Mouse (Mus musculus): Measurements from ENCODE around the gene Bmper.

The Bmper gene

GRCm38 (mm10) chr9:23295569-23295968 lies 72.7 kb downstream of the Bmper start:
- no peak for ATAC-seq (ENCODE audit: insufficient number of reproducible peaks, low FRiP score, low TSS enrichment)

DNA sequence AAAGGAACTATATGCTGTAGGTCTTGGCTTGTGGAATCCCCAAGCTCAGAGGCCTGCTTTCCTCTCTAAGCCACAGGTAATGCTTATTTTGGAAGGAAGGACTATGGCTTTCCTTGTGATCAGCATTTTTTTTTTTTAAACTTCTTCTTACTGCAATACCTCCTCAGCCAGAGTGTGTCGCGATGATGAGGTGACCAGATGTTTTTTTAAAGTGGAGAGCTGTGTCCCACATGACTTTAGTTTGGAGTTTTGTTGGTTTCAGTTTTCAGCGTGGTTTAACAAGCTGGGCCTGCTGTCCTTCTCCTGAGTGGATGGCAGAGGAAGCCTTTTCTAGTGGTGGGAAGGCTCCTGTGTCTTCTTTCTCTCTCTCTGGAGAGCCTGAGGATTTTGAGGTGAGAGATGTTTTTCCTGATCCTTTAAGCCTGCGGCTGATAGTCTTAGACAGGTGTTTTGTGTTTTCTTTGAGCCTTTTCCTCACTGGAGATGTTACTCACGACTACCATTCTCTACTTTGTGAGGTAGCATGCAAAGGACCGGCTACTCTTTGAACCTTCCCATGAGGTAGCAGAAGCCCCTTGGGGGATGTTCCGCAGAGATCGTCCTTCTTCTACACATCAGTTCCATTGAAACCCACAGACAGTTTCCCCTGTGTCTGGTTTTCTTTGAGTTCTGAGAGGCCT lies 74.8 kb downstream of the Bmper start:
- no peak for ATAC-seq (ENCODE audit: insufficient number of reproducible peaks, low FRiP score, low TSS enrichment)

GRCm38 (mm10) chr9:23300376-23300775 lies 77.5 kb downstream of the Bmper start:
- ATAC-seq (ENCODE audit: insufficient number of reproducible peaks, low FRiP score, low TSS enrichment) = peak; percentile 73

GRCm38 (mm10) chr9:23305681-23306080 lies 82.8 kb downstream of the Bmper start:
- ATAC-seq (ENCODE audit: insufficient number of reproducible peaks, low FRiP score, low TSS enrichment) = no peak

GRCm38 (mm10) chr9:23306226-23306625 lies 83.3 kb downstream of the Bmper start:
- ATAC-seq (ENCODE audit: insufficient number of reproducible peaks, low FRiP score, low TSS enrichment) = no peak

DNA sequence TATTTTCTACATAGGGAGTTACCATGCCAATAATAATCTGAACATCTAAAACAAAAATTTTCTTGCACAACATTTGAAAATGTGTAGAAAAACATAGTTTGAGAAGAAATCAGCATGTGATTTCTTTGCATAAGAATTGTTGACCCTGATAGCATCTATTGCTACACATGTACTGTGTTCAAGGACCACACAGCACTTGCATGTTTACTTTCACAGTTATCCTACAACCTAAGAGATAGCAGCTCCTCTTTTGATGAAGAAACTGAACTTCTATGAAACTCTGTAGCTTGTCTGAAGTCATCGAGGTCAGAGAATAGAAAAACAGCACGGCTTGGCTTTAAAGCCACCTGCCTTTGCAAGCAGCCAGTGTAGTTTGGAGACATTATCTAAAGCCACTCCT lies 85.0 kb downstream of the Bmper start:
- no peak for ATAC-seq (ENCODE audit: insufficient number of reproducible peaks, low FRiP score, low TSS enrichment)

- no peak for ATAC-seq (ENCODE audit: insufficient number of reproducible peaks, low FRiP score, low TSS enrichment)
Measured at GRCm38 (mm10) chr9:23310953-23311352, 88.1 kb downstream of the Bmper start.

- no peak for ATAC-seq (ENCODE audit: insufficient number of reproducible peaks, low FRiP score, low TSS enrichment)
Measured at GRCm38 (mm10) chr9:23311956-23312355, 89.1 kb downstream of the Bmper start.

DNA sequence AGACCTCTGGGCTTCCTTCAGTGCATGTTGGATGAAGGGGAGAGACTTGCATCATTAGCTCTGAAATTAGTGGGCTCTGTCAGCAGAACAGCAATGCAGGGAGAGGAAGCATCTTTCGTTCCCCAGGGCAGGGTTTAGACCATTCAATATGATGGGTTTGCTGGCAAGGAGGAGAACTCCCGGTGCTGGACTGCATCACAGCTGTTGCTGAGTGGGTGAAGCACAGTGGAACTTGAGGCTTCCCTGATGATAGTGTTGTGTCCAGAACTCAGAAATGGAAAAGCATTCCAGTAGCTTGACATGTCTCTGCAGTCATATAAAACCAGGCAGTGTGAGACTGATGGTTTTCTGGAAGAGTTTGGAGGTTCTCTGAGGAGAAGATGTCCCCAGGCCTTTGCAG lies 90.0 kb downstream of the Bmper start:
- no peak for ATAC-seq (ENCODE audit: insufficient number of reproducible peaks, low FRiP score, low TSS enrichment)

DNA sequence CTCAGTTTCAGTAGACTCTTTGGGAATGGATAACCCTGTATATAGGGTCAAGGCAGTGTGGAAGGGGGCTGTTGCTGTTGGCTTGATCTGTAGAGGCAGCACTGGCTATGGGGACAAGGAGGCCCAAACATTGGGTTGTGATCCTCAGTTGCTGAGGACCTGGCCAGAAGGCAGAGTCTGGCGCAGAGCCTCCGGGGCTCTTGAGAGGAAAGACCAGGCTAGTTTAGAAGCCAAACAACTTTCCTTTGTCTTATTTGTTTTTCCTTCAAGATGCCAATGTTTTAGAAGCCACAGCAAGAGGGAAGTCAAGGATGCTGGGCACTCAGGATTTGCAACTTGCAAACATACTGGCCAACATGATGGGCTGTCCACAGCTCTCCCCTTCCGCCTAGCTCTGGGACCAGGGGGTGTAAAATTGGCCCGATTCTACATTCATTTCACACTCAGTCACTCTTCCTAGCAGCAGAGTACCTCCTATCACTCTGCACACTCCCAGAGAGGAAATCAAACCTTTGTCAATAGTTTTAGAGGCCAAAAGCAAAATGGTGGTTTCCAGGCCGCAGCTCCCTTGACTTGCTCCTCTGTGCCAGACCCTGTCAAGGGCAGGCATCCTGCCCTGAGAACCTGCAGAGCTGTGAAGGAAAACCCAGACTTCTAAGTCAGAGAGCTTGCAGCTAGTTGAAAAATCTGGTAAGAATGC lies 92.9 kb downstream of the Bmper start:
- ATAC-seq (ENCODE audit: insufficient number of reproducible peaks, low FRiP score, low TSS enrichment) = no peak

DNA sequence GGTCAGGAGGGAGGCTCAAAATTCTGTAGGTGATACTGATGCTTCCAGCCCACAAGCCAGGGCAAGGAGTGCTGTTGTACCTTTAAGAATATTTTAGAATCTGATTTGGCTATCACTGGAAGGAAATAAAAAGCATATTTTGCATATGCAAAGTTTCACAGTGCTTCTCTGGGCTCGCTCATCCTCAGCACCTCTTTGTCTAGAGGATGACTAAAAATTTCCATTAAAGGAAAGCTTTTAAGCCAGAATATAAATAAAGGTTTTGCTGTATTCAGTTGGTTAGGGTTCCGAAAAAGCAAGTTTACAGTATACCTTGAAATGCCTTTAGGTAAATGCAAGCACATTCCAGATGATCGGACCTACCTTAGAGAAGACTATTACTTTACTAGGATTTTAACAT lies 105.0 kb downstream of the Bmper start:
- ATAC-seq (ENCODE audit: insufficient number of reproducible peaks, low FRiP score, low TSS enrichment) = no peak

GRCm38 (mm10) chr9:23333041-23333622 lies 110.3 kb downstream of the Bmper start:
- ATAC-seq (ENCODE audit: insufficient number of reproducible peaks, low FRiP score, low TSS enrichment) = no peak

DNA sequence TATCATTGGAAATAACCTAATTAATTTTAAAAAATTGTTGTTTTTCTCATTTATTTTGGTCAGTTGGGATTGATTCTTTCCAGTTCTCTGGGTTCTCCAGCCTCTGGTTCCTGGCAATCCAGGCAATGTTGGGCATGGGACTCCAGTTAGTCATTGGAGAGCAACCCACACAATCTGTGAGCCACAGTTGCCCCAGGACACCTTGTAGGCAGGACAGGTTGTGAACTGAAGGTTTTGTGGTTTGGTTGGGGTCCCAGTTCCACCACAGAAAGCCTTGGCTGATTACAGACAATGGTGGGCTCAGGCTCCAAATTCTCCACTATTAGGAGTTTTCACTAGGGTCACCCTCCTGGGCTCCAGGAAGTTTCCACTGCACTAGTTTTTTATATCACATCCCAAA lies 117.7 kb downstream of the Bmper start:
- no peak for ATAC-seq (ENCODE audit: insufficient number of reproducible peaks, low FRiP score, low TSS enrichment)

GRCm38 (mm10) chr9:23341246-23341645 lies 118.4 kb downstream of the Bmper start:
- no peak for ATAC-seq (ENCODE audit: insufficient number of reproducible peaks, low FRiP score, low TSS enrichment)

GRCm38 (mm10) chr9:23344353-23344752 lies 121.5 kb downstream of the Bmper start:
- ATAC-seq (ENCODE audit: insufficient number of reproducible peaks, low FRiP score, low TSS enrichment) = no peak

GRCm38 (mm10) chr9:23345093-23345844 lies 122.4 kb downstream of the Bmper start:
- ATAC-seq (ENCODE audit: insufficient number of reproducible peaks, low FRiP score, low TSS enrichment) = no peak

GRCm38 (mm10) chr9:23349603-23350002 lies 126.7 kb downstream of the Bmper start:
- no peak for ATAC-seq (ENCODE audit: insufficient number of reproducible peaks, low FRiP score, low TSS enrichment)

DNA sequence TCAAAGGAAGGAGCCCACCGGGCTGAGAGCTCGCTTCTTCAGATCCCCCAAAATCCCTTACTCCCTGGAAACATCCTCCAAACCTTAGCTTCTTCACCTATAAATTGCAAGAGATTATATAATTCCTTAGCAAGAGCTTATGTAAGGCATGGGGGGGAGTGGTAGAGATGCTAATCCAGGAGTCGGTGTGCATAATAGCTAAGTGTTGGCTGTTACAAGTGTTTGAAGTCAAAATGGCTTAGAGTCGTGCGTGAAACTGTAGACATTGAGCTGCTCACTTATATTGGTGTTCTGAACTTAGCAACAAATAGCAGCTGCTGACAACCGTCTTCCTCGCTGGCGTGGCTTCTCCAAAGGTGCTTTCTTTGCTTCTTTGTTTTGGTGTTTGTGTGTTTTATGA lies 128.5 kb downstream of the Bmper start:
- no peak for ATAC-seq (ENCODE audit: insufficient number of reproducible peaks, low FRiP score, low TSS enrichment)

DNA sequence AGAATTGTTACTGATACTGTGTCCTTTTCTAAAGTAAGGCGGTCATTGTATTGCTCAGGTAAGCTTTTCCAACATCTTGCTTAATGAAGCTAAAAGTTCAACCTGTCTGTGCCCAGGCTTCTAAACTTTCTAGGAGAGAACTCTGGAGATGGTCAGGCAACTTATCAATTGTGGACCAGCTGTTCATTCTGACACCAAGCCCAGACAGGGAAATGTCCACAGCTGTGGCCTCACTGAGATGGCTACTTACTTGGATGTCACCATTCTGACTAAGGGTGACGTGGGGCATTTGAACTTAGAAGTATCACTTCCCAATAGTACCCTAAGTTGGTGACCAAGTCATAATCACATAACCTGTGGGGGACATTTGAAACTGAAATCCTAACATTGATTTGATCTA lies 129.5 kb downstream of the Bmper start:
- ATAC-seq (ENCODE audit: insufficient number of reproducible peaks, low FRiP score, low TSS enrichment) = no peak

DNA sequence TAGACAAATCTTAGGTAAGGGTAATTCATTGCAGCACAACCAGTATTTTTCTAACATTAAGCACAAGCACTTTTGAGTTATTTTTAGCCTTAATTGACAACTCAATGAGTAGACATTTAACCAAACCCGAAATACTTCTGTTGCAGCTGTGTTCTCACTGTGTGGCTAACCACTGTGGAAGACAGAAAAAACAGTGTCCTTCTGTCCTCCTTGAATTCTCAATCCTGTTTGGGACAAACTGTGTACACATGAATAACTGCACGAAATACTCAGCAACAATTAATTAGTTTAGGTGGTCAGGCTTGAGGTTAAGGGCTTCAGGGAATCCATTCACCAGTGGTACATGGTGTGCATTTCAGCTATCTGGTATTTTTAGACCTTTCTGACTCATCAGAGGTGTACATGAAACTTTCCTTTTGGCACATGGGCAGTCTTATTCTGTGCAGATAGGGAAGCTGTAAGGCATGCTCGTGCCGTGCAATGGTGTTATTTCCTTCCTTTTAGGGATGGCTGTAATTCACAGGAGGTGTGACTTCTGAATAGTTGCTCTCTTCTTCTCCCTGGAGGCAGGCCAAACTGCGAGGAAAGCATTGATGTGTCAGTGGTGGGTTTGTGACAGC lies 131.4 kb downstream of the Bmper start:
- ATAC-seq (ENCODE audit: insufficient number of reproducible peaks, low FRiP score, low TSS enrichment) = no peak

GRCm38 (mm10) chr9:23358108-23358507 lies 135.2 kb downstream of the Bmper start:
- ATAC-seq (ENCODE audit: insufficient number of reproducible peaks, low FRiP score, low TSS enrichment) = no peak
